Mouse (Mus musculus): ENCODE results near the gene Fras1.

Gene Fras1

GRCm38 (mm10) chr5:96405139-96405842 is 31.5 kb downstream of the Fras1 start:
- no peak for DNase-seq

GRCm38 (mm10) chr5:96408291-96408690 is 34.5 kb downstream of the Fras1 start:
- peak; percentile 3 for DNase-seq

GRCm38 (mm10) chr5:96412754-96413394 is 39.1 kb downstream of the Fras1 start:
- DNase-seq = peak; percentile 69

GRCm38 (mm10) chr5:96417121-96417520 is 43.4 kb downstream of the Fras1 start:
- no peak for DNase-seq

GRCm38 (mm10) chr5:96421550-96421949 is 47.8 kb downstream of the Fras1 start:
- peak; percentile 39 for DNase-seq

GRCm38 (mm10) chr5:96422716-96423115 is 49.0 kb downstream of the Fras1 start:
- DNase-seq = peak; percentile 51

GRCm38 (mm10) chr5:96425391-96425790 is 51.6 kb downstream of the Fras1 start:
- peak; percentile 42 for DNase-seq

GRCm38 (mm10) chr5:96429532-96430141 is 55.9 kb downstream of the Fras1 start:
- DNase-seq = peak; percentile 77

- no peak for DNase-seq
Observed at GRCm38 (mm10) chr5:96437870-96438269, 64.1 kb downstream of the Fras1 start.

- peak; percentile 67 for DNase-seq
Observed at GRCm38 (mm10) chr5:96439811-96440210, 66.1 kb downstream of the Fras1 start.

GRCm38 (mm10) chr5:96447460-96447859 is 73.7 kb downstream of the Fras1 start:
- peak; percentile 60 for DNase-seq

- no peak for DNase-seq
Observed at GRCm38 (mm10) chr5:96452027-96452426, 78.3 kb downstream of the Fras1 start.

- peak; percentile 29 for DNase-seq
Observed at GRCm38 (mm10) chr5:96453386-96453785, 79.6 kb downstream of the Fras1 start.

- DNase-seq = peak; percentile 65
Observed at GRCm38 (mm10) chr5:96454422-96454821, 80.7 kb downstream of the Fras1 start.

- peak; percentile 64 for DNase-seq
Observed at GRCm38 (mm10) chr5:96455241-96455640, 81.5 kb downstream of the Fras1 start.

- DNase-seq = peak; percentile 31
Observed at GRCm38 (mm10) chr5:96457436-96457958, 83.7 kb downstream of the Fras1 start.

GRCm38 (mm10) chr5:96459605-96460004 is 85.8 kb downstream of the Fras1 start:
- DNase-seq = no peak

GRCm38 (mm10) chr5:96462197-96462596 is 88.4 kb downstream of the Fras1 start:
- no peak for DNase-seq

- DNase-seq = no peak
Observed at GRCm38 (mm10) chr5:96466461-96466860, 92.7 kb downstream of the Fras1 start.

- no peak for DNase-seq
Observed at GRCm38 (mm10) chr5:96471995-96472394, 98.2 kb downstream of the Fras1 start.

- no peak for DNase-seq
Observed at GRCm38 (mm10) chr5:96475488-96475887, 101.7 kb downstream of the Fras1 start.

GRCm38 (mm10) chr5:96479003-96479402 is 105.2 kb downstream of the Fras1 start:
- DNase-seq = no peak

GRCm38 (mm10) chr5:96481159-96481558 is 107.4 kb downstream of the Fras1 start:
- no peak for DNase-seq

GRCm38 (mm10) chr5:96482054-96482453 is 108.3 kb downstream of the Fras1 start:
- peak; percentile 64 for DNase-seq

All from heart, adult 11 months (tissue).